Mouse (Mus musculus) heart, embryonic 15.5 days (tissue): ENCODE measurements around the gene Chad. TPM values are rescaled to one million over a fixed set of nuclear protein-coding genes. Genes with fewer than 3 reads are reported as not detected.

ENCODE experiments used
- ATAC-seq: fragments of 200-750 bp; cut with Nextera tagmentation; replicated peaks from 2 replicates; pipeline ENCODE4 v1.8.0; 2017; ENCODE audit warnings: low read depth, moderate TSS enrichment; ENCODE audit not compliant: insufficient number of reproducible peaks, insufficient read depth, low FRiP score
- H3K27ac ChIP-seq: fragments of 300-500 bp; sonication (generic); 2 replicates; pipeline ENCODE4 v1.5.1; 2015; ENCODE audit warnings: mild to moderate bottlenecking, inconsistent platforms
- H3K27me3 ChIP-seq: fragments of 300-500 bp; sonication (generic); 2 replicates; pipeline ENCODE4 v1.6.1; 2015; ENCODE audit warnings: inconsistent platforms
- H3K36me3 ChIP-seq: fragments of 300-500 bp; sonication (generic); 2 replicates; pipeline ENCODE4 v1.6.1; 2015; ENCODE audit warnings: mild to moderate bottlenecking, inconsistent platforms
- H3K4me1 ChIP-seq: fragments of 300-500 bp; sonication (generic); replicated peaks from 2 replicates; pipeline ENCODE4 v1.6.1; 2015; ENCODE audit warnings: inconsistent platforms
- H3K4me2 ChIP-seq: fragments of 300-500 bp; sonication (generic); 2 replicates; pipeline ENCODE4 v1.6.1; 2015; ENCODE audit warnings: inconsistent platforms, mild to moderate bottlenecking, moderate library complexity
- H3K4me3 ChIP-seq: fragments of 300-500 bp; sonication (generic); 2 replicates; pipeline ENCODE4 v1.5.1; 2015; ENCODE audit warnings: mild to moderate bottlenecking, inconsistent platforms
- H3K9ac ChIP-seq: fragments of 300-500 bp; sonication (generic); 2 replicates; pipeline ENCODE4 v1.6.1; 2015; ENCODE audit warnings: mild to moderate bottlenecking, inconsistent platforms
- H3K9me3 ChIP-seq: fragments of 300-500 bp; sonication (generic); replicated peaks from 2 replicates; pipeline ENCODE4 v1.6.1; 2016; ENCODE audit warnings: inconsistent platforms
- WGBS: fragments of 180-500 bp; shearing (Covaris S2); methylation state at CpG from one replicate; pipeline ENCODE4 v1.1.7; 2015; ENCODE audit warnings: mixed read lengths; 5-methylcytosine and 5-hydroxymethylcytosine counted together
- polyA plus RNA-seq: library from polyadenylated mRNA; unstranded; fragments of >200 nt; fragmentation: Nextera tagmentation; extraction: Ambion mirVana; gene quantifications from 2 replicates; pipeline ENCODE4 v1.2.1, GENCODE M21; 2015

The Chad gene
- polyA plus RNA-seq, 1 experiment from 2014 or later: 0.57 TPM

- 71% methylated on average over 6 of the region's 6 CpGs for WGBS
- Histone ChIP-seq H3K9ac (no peak overlapping the region), H3K27ac (no peak overlapping the region), H3K4me2 (no peak overlapping the region), H3K9me3 (no peaks in the 10 kb centered on the region), H3K4me3 (no peak overlapping the region), H3K36me3 (no peaks in the 10 kb centered on the region), H3K4me1 (peaks cover 13% of the 10 kb centered on the region), H3K27me3 (no peaks in the 10 kb centered on the region)
- ATAC-seq: no peak
Measured at GRCm38 (mm10) chr11:94598437-94599120, 33.7 kb downstream of the Chad start.

- Histone ChIP-seq H3K36me3 (no peaks in the 10 kb centered on the region), H3K4me1 (peaks cover 13% of the 10 kb centered on the region), H3K27me3 (no peaks in the 10 kb centered on the region), H3K9me3 (no peaks in the 10 kb centered on the region), H3K9ac (no peak overlapping the region), H3K4me2 (peak overlapping the region; percentile 84; the same call in 1 of the 2 replicates), H3K4me3 (no peak overlapping the region; the same call in 1 of the 2 replicates), H3K27ac (no peak overlapping the region)
- no peak for ATAC-seq
- WGBS: 91% methylated on average over 7 of the region's 7 CpGs
Measured at GRCm38 (mm10) chr11:94600447-94600846, 35.6 kb downstream of the Chad start.

GRCm38 (mm10) chr11:94601321-94602281 lies 36.8 kb downstream of the Chad start, which contains the start of gene Acsf2:
Gene Acsf2 (minus strand): TSS chr11:94601871.
- Histone ChIP-seq H3K4me2 (peak within 1 kb of the TSS; percentile 84), H3K36me3 (no peaks in the 10 kb centered on the region), H3K4me3 (peak within 1 kb of the TSS; percentile 68), H3K9me3 (no peaks in the 10 kb centered on the region), H3K27ac (peak within 1 kb of the TSS; percentile 53), H3K27me3 (no peaks in the 10 kb centered on the region), H3K4me1 (peaks cover 13% of the 10 kb centered on the region), H3K9ac (peak within 1 kb of the TSS; percentile 70)
- 2% methylated on average over 50 of the region's 52 CpGs for WGBS
- ATAC-seq: peak; percentile 77

- Histone ChIP-seq H3K4me2 (peak overlapping the region; percentile 84), H3K27me3 (no peaks in the 10 kb centered on the region), H3K27ac (no peak overlapping the region), H3K4me3 (peak overlapping the region; percentile 68; the same call in 1 of the 2 replicates), H3K36me3 (no peaks in the 10 kb centered on the region), H3K4me1 (peaks cover 13% of the 10 kb centered on the region), H3K9me3 (no peaks in the 10 kb centered on the region), H3K9ac (peak overlapping the region; percentile 70; the same call in 1 of the 2 replicates)
- WGBS: 60% methylated on average over 11 of the region's 11 CpGs
- no peak for ATAC-seq
Measured at GRCm38 (mm10) chr11:94602356-94602955, 37.6 kb downstream of the Chad start.

GRCm38 (mm10) chr11:94610744-94611740 lies 46.2 kb downstream of the Chad start:
- no peaks in the 10 kb centered on the region for H3K36me3 ChIP-seq
- 74% methylated on average over 4 of the region's 4 CpGs for WGBS
- no peak overlapping the region for H3K4me3 ChIP-seq
- ATAC-seq: no peak
- H3K4me2 ChIP-seq: no peak overlapping the region
- no peak overlapping the region for H3K27ac ChIP-seq
- 0 out of 2 replicates have a peak, but pooled peaks cover 2% of the 10 kb centered on the region for H3K27me3 ChIP-seq
- H3K9ac ChIP-seq: no peak overlapping the region
- no peaks in the 10 kb centered on the region for H3K9me3 ChIP-seq
- no peaks in the 10 kb centered on the region for H3K4me1 ChIP-seq

GRCm38 (mm10) chr11:94614603-94615002 lies 49.8 kb downstream of the Chad start:
- 84% methylated on average over 4 of the region's 4 CpGs for WGBS
- Histone ChIP-seq H3K4me2 (no peak overlapping the region), H3K9ac (no peak overlapping the region), H3K27ac (no peak overlapping the region), H3K36me3 (no peaks in the 10 kb centered on the region), H3K9me3 (no peaks in the 10 kb centered on the region), H3K4me3 (no peak overlapping the region), H3K27me3 (0 out of 2 replicates have a peak, but pooled peaks cover 2% of the 10 kb centered on the region), H3K4me1 (no peaks in the 10 kb centered on the region)
- no peak for ATAC-seq

GRCm38 (mm10) chr11:94615494-94615893 lies 50.6 kb downstream of the Chad start:
- no peak overlapping the region for H3K27ac ChIP-seq
- no peak overlapping the region for H3K4me3 ChIP-seq
- H3K4me2 ChIP-seq: no peak overlapping the region
- 14% methylated on average over 4 of the region's 4 CpGs for WGBS
- no peak overlapping the region for H3K9ac ChIP-seq
- no peaks in the 10 kb centered on the region for H3K9me3 ChIP-seq
- H3K4me1 ChIP-seq: no peaks in the 10 kb centered on the region
- no peaks in the 10 kb centered on the region for H3K36me3 ChIP-seq
- H3K27me3 ChIP-seq: 0 out of 2 replicates have a peak, but pooled peaks cover 2% of the 10 kb centered on the region
- no peak for ATAC-seq

GRCm38 (mm10) chr11:94617646-94618045 lies 52.8 kb downstream of the Chad start:
- no peaks in the 10 kb centered on the region for H3K36me3 ChIP-seq
- no peaks in the 10 kb centered on the region for H3K4me1 ChIP-seq
- H3K4me2 ChIP-seq: no peak overlapping the region
- H3K27ac ChIP-seq: no peak overlapping the region
- H3K9ac ChIP-seq: no peak overlapping the region
- H3K9me3 ChIP-seq: no peaks in the 10 kb centered on the region
- 0 out of 2 replicates have a peak, but pooled peaks cover 2% of the 10 kb centered on the region for H3K27me3 ChIP-seq
- no peak for ATAC-seq
- WGBS: 84% methylated on average over 2 of the region's 2 CpGs
- no peak overlapping the region for H3K4me3 ChIP-seq
